Mouse (Mus musculus) retina, embryonic 14.5 days (tissue): ENCODE data around the gene Ctnnbl1.
A peak's percentile ranks its signal among the peaks of the same experiment; 100 is the strongest.

ENCODE experiments used
- DNase-seq: peaks from one replicate; pipeline ENCODE4 v3.0.0-alpha.2; 2015; ENCODE audit warnings: low spot score

Gene Ctnnbl1

GRCm38 (mm10) chr2:157736854-157737850 lies at the start of gene Ctnnbl1:
TSS of gene Ctnnbl1 (plus strand) at chr2:157737401.
- DNase-seq: peak; percentile 100

DNA sequence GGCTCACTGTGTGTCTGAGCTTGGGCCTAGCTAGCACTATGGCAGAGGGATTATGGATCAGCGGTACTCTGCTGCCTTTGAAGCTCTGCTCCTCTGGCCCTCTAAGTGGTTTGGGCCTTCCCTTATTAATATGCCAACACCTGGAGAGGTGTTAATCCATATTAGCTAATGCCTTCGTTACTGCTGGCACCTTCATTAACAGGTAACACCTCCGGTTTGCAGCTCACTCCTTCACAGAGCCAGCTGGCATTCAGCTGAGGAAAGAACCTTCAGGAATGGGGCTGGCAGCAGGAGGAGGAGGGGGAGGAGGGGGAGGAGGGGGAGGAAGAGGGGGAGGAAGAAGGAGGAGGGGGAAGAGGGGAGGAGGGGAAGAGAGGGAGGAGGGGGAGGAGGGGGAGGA lies 49.7 kb upstream of the Ctnnbl1 start:
- no peak for DNase-seq

- DNase-seq: peak; percentile 38
These were observed 45.7 kb upstream of the Ctnnbl1 start for GRCm38 (mm10) chr2:157691266-157692105.

GRCm38 (mm10) chr2:157692365-157692932 lies 44.8 kb upstream of the Ctnnbl1 start:
- peak; percentile 68 for DNase-seq

GRCm38 (mm10) chr2:157693576-157693975 lies 43.6 kb upstream of the Ctnnbl1 start:
- DNase-seq: no peak

DNA sequence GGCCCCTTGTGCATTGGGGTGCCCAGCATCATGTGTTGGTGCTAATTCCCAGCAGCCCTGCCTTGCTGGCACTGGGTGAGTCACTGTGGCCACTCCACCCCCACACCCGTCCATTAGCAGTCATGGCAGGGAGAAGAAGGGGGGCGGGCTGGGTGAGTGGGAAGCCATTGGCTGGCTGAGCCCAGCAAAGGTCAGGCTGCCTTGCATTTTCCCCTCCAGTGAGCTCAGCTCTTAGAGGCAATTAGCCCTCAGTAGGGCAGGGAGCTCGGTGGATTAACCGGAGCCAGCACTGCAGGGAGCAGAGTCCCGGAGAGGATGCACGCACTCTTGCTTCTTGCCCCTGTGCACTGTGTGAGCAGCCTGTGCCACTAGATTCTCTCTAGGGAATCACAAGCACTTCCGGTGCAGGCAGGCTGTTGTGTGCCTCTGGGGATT lies 40.9 kb upstream of the Ctnnbl1 start:
- peak; percentile 83 for DNase-seq

DNA sequence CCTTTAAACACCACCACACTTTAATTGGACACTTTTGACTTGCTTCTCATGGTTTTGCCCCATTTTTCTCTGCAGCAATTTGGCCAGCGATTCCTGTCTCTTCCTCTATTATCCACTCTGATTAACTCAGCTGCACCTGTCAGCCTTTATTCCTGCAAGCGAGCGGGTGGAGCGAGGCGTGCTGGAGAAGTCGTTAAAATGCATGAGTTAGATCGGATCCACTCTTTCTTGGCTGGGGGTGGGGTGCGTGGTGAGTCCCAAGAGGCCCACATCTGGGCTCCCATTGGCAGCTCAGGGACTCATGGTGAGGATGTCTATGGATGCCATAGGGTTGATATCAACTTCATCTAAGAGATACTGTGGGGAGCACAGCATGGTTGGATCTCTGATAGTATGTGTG lies 34.0 kb upstream of the Ctnnbl1 start:
- DNase-seq: peak; percentile 39

- DNase-seq: peak; percentile 30
These were observed 32.0 kb upstream of the Ctnnbl1 start for GRCm38 (mm10) chr2:157704991-157705776.

GRCm38 (mm10) chr2:157705777-157706158 lies 31.4 kb upstream of the Ctnnbl1 start:
- DNase-seq: no peak

DNA sequence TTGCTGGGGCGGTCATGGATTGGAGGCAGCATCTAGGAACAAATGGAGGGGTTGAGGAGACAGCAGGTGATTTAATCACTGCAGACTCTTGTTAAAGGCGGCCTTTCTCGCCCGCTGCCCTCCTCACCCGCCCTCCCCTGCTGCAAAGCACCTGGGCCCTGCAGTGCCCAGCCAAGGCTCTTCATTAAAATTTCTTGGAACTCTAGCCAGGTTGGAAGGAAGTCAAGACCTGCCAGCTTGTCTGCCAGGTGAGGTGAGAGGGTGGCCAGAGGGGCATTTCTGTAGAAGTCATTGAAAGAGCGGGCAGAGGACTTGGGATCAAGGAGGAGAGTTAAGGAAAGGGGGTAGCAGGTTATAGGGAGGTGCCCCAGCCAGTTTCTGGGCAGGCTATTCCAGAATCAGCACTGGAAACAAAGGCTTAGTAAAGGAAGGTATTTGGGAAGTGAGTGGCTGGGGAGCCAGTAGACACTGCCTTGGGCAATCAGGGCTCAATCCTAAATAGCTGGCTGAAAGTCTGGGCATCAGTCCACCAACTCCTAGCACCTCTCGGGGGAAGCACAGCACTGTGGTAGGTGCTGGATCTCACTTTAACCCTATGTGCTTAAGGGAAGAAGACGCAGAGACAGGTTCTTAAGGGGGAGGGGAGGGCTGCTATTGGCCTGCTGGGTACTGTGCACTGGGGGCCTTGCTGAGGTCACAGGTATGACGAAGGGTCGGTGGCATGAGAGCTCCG lies 29.8 kb upstream of the Ctnnbl1 start:
- DNase-seq: no peak

DNA sequence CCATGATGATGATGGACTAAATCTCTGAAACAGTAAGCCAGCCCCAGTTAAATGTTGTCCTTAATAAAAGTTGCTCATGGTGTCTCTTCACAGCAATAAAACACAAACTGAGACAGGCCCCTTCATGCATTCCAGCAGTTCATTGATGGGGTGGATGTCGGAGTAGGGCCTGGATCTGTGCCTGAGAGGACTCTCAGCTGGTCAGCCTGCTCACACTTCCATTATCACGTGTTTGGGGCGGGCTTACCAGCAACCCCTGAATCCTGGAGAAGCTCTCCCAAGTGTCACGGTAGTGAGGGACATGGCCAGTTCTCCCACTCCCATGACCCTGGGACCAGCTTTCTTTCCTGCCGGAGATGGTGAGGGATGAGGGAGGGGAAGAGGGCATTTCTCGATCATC lies 24.5 kb upstream of the Ctnnbl1 start:
- DNase-seq: no peak

GRCm38 (mm10) chr2:157715586-157716191 lies 21.5 kb upstream of the Ctnnbl1 start:
- no peak for DNase-seq

DNA sequence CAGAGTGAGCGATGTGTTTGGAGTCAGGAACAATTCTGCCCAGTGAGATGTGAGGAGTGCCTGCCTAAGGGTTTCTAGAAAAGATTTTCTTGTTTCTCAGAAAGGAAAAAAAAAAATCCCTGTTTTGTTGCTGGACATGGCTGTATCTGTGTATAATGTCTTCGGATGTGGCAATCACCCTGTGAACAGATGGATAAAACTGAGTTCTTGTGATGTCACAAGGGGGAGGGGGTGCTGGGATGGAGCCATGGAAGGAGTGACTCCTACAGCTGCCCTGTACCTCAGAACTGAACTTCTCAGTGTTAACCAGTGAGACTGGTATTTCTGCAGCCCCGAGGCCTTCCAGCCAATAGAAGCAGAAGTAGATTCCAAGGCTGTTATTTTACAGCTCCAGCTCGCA lies 18.8 kb upstream of the Ctnnbl1 start:
- no peak for DNase-seq

DNA sequence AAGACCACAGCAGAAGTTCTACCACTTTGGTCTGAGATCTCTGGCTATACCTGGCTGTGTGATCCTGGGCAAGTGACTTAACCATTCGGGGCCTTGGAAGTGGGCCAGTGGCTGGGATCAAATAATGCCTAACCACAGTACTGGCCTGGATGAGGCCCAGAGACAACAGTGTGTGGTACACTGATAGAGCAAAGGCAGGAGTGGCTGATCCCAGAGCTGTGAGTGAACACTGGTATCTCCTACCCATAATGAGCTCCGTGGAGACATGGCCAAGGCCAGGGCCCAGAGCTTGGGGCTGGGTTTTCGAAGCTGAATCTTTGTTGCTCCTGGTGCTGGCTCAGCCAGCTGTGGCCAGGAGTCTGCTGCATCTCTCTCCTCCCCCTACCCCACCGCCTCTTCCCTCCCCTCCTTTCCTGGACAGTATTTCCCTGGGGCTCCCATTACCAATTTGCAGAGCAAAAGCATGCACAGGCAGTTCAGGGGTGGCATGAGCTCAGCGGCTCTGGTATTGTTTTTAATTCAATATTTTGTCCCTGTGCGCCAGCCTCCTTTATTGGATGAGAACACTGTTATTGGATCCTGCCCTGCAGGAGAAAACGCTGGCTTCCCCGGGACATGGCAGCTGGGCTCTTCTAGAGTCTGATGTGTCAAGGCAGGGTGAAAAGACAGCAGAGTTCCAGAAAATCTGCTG lies 13.2 kb upstream of the Ctnnbl1 start:
- no peak for DNase-seq

DNA sequence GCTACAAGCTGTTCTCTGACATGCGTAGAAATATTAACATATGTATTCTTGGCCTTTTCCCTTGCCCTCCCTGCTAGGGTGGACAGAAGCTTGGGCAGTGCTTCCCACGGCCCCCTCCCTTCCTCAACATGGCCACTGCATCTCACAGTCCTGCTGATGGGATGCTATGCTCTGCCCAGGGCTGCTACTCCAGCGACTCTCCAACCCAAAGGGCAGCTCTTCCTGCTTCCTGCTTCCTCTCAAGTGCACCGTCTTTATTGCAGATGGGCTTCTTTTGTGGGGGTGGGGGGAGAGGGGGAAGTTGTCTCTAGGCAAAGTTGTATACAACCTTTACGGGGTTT lies 12.7 kb upstream of the Ctnnbl1 start:
- DNase-seq: no peak

GRCm38 (mm10) chr2:157744619-157745018 lies 7.4 kb downstream of the Ctnnbl1 start:
- no peak for DNase-seq

DNA sequence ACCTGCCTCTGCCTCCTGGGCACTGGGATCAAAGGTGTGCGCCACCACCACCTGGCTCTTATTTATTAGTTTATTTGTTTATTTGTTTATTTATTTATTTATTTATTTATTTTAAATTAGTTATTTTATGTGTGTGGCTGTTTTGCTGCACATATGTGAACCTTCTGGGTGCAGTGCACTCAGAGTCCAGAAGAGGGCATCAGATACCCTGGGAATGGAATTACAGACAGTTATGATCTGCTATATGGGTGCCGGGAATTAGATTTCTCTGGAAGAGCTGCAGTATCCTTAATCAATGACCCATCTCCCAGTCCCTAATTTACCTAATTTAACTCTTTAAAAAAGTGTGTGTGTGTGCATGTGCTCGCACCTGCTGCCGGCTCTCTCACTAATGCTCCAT lies 8.5 kb downstream of the Ctnnbl1 start:
- no peak for DNase-seq

DNA sequence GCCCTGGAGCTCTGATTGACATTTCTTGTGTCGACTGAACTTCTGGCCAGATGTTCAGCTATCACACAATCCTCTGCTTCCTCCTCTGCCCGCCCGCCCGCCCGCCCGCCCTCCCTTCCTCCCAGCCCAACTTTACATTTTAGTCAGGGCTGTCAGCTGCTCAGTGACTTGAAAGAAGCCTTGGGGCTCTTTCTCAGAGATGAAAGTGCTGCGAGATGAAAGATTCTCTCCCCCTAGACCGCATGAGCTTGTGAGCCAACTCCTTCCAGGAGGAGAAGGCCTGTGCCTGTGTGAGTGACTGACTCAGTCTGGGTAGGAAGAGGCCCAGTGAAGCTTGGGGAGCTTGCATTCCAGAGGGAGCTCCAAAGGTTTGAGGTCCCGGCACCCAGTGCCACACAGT lies 9.4 kb downstream of the Ctnnbl1 start:
- DNase-seq: no peak

DNA sequence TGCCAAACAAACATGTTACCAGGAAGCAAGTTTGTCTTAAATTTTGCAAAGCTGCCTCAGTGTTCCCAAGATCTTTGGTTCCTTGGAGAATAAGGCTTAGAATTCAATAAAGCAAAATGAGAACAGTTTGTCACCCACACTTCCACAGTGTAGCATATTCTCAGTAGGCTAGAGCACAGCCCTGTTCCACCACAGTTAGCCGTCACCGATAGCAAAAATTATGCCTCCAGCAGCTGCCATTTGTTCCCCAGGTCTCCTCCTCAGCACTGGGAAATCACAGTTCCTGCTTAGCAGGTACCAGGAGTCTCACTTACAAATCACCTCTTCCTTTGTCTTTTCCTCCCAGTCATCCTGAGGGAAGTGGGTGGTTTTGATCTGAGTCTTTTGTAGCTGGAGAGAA lies 10.8 kb downstream of the Ctnnbl1 start:
- DNase-seq: no peak

DNA sequence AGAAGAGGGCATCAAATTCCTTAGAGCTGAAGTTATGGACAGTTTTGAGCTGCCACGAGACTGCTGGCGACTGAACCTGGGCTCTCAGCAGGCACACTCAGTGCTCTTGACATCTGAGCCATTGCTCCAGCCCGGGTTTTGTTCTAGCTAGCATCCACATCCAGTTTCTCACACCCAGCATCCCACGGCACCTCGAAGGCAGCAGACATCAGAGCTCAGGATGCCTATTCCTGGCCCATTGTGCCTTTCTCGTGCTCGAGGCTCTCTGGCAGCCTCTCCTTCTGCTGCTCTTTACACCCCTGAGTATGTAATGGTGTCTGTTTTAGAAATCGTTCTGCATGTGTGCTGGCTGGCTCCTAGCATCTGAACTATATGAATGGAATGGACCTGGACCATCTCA lies 13.3 kb downstream of the Ctnnbl1 start:
- no peak for DNase-seq
